ENCODE assay signal across 20 mouse cellular contexts in the genomic region with DNA sequence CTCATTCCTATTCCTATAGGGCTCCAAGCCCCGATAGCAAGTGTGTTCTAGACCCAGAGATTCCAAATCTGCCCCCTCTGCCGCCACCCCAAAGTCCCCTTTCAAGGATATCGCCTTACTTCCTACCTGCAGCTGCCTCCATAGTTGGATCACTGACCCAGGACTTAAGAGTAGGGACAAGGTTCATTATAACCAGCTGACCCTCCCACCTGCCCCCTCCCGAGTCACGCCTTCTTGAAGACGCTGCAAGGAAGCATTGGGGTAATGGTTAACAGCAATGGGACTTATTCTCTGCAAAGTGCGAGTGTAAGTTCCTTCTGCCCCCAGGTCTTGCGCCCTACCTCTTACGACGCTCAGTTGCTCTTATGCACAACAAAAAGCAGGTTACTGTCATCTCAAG. TPM values are rescaled to one million over a fixed set of nuclear protein-coding genes. Genes with fewer than 3 reads are reported as not detected.
A peak's percentile ranks its signal among the peaks of the same experiment; 100 is the strongest.
DNase-seq lines count a peak whose midpoint lies in the region; ATAC-seq and TF ChIP-seq lines count a peak whose summit lies in the region.
"Had no signal": no experiment of that assay in that cellular context is flagged by ENCODE, and none has a peak within 500 bp of the region (broad histone marks: within the 10 kb centered on the region; RNA-seq: fewer than 3 reads in every experiment).

Gene Pdzd3 (minus strand): TSS at position 158 of the 400 bp plus-strand sequence.

- peak; percentile 52; the same call in 1 of the 2 replicates for TF ChIP-seq POLR2A in small intestine, adult 2 months (IDR thresholded peaks at IDR 0.05; ENCODE audit: low read depth, low read length)

- no peaks in the 10 kb centered on the region for H3K9me3 ChIP-seq in forebrain, postnatal 0 days (ENCODE audit: low read length)
- H3K9me3 ChIP-seq in forebrain, embryonic 14.5 days (replicated peaks; ENCODE audit: control insufficient read depth, low read length) = no peaks in the 10 kb centered on the region
- H3K9me3 ChIP-seq in neural tube, embryonic 15.5 days (replicated peaks) = no peaks in the 10 kb centered on the region
- H3K9me3 ChIP-seq in kidney, postnatal 0 days (replicated peaks; ENCODE audit: low read length) = no peaks in the 10 kb centered on the region
- no peaks in the 10 kb centered on the region for H3K9me3 ChIP-seq in midbrain, embryonic 11.5 days (ENCODE audit: control insufficient read depth, low read length)
- H3K9me3 ChIP-seq: embryonic facial prominence, embryonic 10.5 days; limb, embryonic 12.5 days had no signal

- peaks cover 12% of the 10 kb centered on the region for H3K4me1 ChIP-seq in forebrain, postnatal 0 days (ENCODE audit: insufficient read depth)
- peaks cover 28% of the 10 kb centered on the region for H3K4me1 ChIP-seq in forebrain, embryonic 14.5 days (ENCODE audit: control insufficient read depth, insufficient read depth, low read length)
- peaks cover 43% of the 10 kb centered on the region for H3K4me1 ChIP-seq in neural tube, embryonic 15.5 days
- H3K4me1 ChIP-seq in kidney, postnatal 0 days (replicated peaks; ENCODE audit: insufficient read depth, low read length) = peaks cover 12% of the 10 kb centered on the region
- H3K4me1 ChIP-seq in small intestine, adult 2 months (ENCODE audit: control insufficient read depth, insufficient read depth, insufficient read length, low read length) = peaks cover 27% of the 10 kb centered on the region
- H3K4me1 ChIP-seq in midbrain, embryonic 11.5 days (ENCODE audit: control insufficient read depth, insufficient read depth, low read length) = peaks cover 20% of the 10 kb centered on the region

- no peaks in the 10 kb centered on the region for H3K27me3 ChIP-seq in forebrain, postnatal 0 days (ENCODE audit: insufficient read depth, low read length)
- H3K27me3 ChIP-seq in forebrain, embryonic 14.5 days (replicated peaks; ENCODE audit: control insufficient read depth, insufficient read depth, low read length) = no peaks in the 10 kb centered on the region
- no peaks in the 10 kb centered on the region for H3K27me3 ChIP-seq in neural tube, embryonic 15.5 days (replicated peaks)
- no peaks in the 10 kb centered on the region for H3K27me3 ChIP-seq in kidney, postnatal 0 days (ENCODE audit: insufficient read depth, low read length)
- no peaks in the 10 kb centered on the region for H3K27me3 ChIP-seq in small intestine, adult 2 months (ENCODE audit: control insufficient read depth, insufficient read depth, low read length)
- no peaks in the 10 kb centered on the region; the same call in 1 of the 2 replicates for H3K27me3 ChIP-seq in midbrain, embryonic 11.5 days (ENCODE audit: control insufficient read depth, insufficient read depth, low read length)

- 0 out of 2 replicates have a peak within 1 kb of the TSS, but pooled peaks have one; percentile 29 for H3K27ac ChIP-seq in forebrain, postnatal 0 days (ENCODE audit: low read depth, low read length)
- no peak within 1 kb of the TSS for H3K27ac ChIP-seq in forebrain, embryonic 14.5 days (ENCODE audit: low read depth, low read length)
- 0 out of 2 replicates have a peak within 1 kb of the TSS, but pooled peaks have one; percentile 3 for H3K27ac ChIP-seq in neural tube, embryonic 15.5 days (replicated peaks)
- H3K27ac ChIP-seq in kidney, postnatal 0 days = 0 out of 2 replicates have a peak within 1 kb of the TSS, but pooled peaks have one; percentile 36
- H3K27ac ChIP-seq in small intestine, adult 2 months (ENCODE audit: insufficient read depth, low read depth, low read length) = peak within 1 kb of the TSS; percentile 75
- H3K27ac ChIP-seq in midbrain, embryonic 11.5 days (ENCODE audit: low read depth, low read length) = no peak within 1 kb of the TSS
- H3K27ac ChIP-seq: embryonic facial prominence, embryonic 10.5 days; hindbrain, postnatal 0 days; limb, embryonic 12.5 days; liver, embryonic 14.5 days had no signal

- H3K9ac ChIP-seq in forebrain, postnatal 0 days = no peak within 1 kb of the TSS
- no peak within 1 kb of the TSS for H3K9ac ChIP-seq in forebrain, embryonic 14.5 days (ENCODE audit: low read length)
- H3K9ac ChIP-seq in neural tube, embryonic 15.5 days (replicated peaks) = no peak within 1 kb of the TSS
- H3K9ac ChIP-seq in kidney, postnatal 0 days (ENCODE audit: low read depth, low read length) = no peak within 1 kb of the TSS
- H3K9ac ChIP-seq in midbrain, embryonic 11.5 days (ENCODE audit: low read length) = no peak within 1 kb of the TSS
- H3K9ac ChIP-seq: limb, embryonic 12.5 days; liver, embryonic 14.5 days had no signal

- H3K36me3 ChIP-seq in forebrain, postnatal 0 days (ENCODE audit: insufficient read depth) = no peaks in the 10 kb centered on the region; the same call in 1 of the 2 replicates
- H3K36me3 ChIP-seq in forebrain, embryonic 14.5 days (ENCODE audit: control insufficient read depth, insufficient read depth, low read length) = no peaks in the 10 kb centered on the region
- H3K36me3 ChIP-seq in neural tube, embryonic 15.5 days = no peaks in the 10 kb centered on the region
- no peaks in the 10 kb centered on the region for H3K36me3 ChIP-seq in kidney, postnatal 0 days (ENCODE audit: insufficient read depth, low read length)
- H3K36me3 ChIP-seq in small intestine, adult 2 months (ENCODE audit: control insufficient read depth, insufficient read depth, low read length) = peaks cover 18% of the 10 kb centered on the region
- no peaks in the 10 kb centered on the region for H3K36me3 ChIP-seq in midbrain, embryonic 11.5 days (ENCODE audit: control insufficient read depth, insufficient read depth, low read length)
- H3K36me3 ChIP-seq: embryonic facial prominence, embryonic 10.5 days; limb, embryonic 12.5 days had no signal

- H3K4me2 ChIP-seq in forebrain, postnatal 0 days (ENCODE audit: low read depth) = no peak within 1 kb of the TSS
- no peak within 1 kb of the TSS for H3K4me2 ChIP-seq in forebrain, embryonic 14.5 days (ENCODE audit: low read length)
- H3K4me2 ChIP-seq in neural tube, embryonic 15.5 days = no peak within 1 kb of the TSS
- peak within 1 kb of the TSS; percentile 26 for H3K4me2 ChIP-seq in kidney, postnatal 0 days (ENCODE audit: low read length)
- no peak within 1 kb of the TSS for H3K4me2 ChIP-seq in midbrain, embryonic 11.5 days

- no peak for ATAC-seq in forebrain, postnatal 0 days
- no peak for ATAC-seq in forebrain, embryonic 14.5 days
- no peak for ATAC-seq in neural tube, embryonic 15.5 days (ENCODE audit: low FRiP score)
- peak; percentile 67 for ATAC-seq in kidney, postnatal 0 days (replicated peaks; ENCODE audit: low FRiP score, low read depth)
- ATAC-seq in midbrain, embryonic 11.5 days (ENCODE audit: low FRiP score) = no peak
- ATAC-seq: lung, postnatal 0 days had no signal

- WGBS in forebrain, postnatal 0 days = 89% methylated on average over 10 of the region's 10 CpGs
- 91% methylated on average over 10 of the region's 10 CpGs for WGBS in forebrain, embryonic 14.5 days
- 81% methylated on average over 10 of the region's 10 CpGs for WGBS in neural tube, embryonic 15.5 days
- WGBS in kidney, postnatal 0 days = 56% methylated on average over 10 of the region's 10 CpGs
- WGBS in small intestine, adult 2 months = 28% methylated on average over 10 of the region's 10 CpGs
- 81% methylated on average over 10 of the region's 10 CpGs for WGBS in midbrain, embryonic 11.5 days

- DNase-seq in forebrain, postnatal 0 days = no peak
- DNase-seq in forebrain, embryonic 14.5 days (ENCODE audit: low spot score) = no peak
- DNase-seq in neural tube, embryonic 10.5 days (ENCODE audit: extremely low spot score, low spot score) = no peak
- DNase-seq in kidney, postnatal 0 days (ENCODE audit: low spot score) = peak; percentile 27
- DNase-seq in testis, postnatal 10 days (ENCODE audit: low spot score) = no peak
- no peak for DNase-seq in midbrain, embryonic 11.5 days (ENCODE audit: low spot score, missing footprints)
- DNase-seq: adrenal gland, postnatal 10 days; cerebellum, adult 18-20 months; cerebellum, postnatal 36 days; gastrocnemius, postnatal 10 days; right cerebral cortex, postnatal 14 days had no signal

- no peak within 1 kb of the TSS for H3K4me3 ChIP-seq in forebrain, postnatal 0 days (ENCODE audit: low read depth, low read length)
- H3K4me3 ChIP-seq in forebrain, embryonic 14.5 days (ENCODE audit: low read depth, low read length) = no peak within 1 kb of the TSS
- no peak within 1 kb of the TSS for H3K4me3 ChIP-seq in neural tube, embryonic 15.5 days (replicated peaks)
- no peak within 1 kb of the TSS; the same call in 1 of the 2 replicates for H3K4me3 ChIP-seq in kidney, postnatal 0 days (replicated peaks; ENCODE audit: low read depth, low read length)
- H3K4me3 ChIP-seq in small intestine, adult 2 months (ENCODE audit: low read depth, low read length) = peak within 1 kb of the TSS; percentile 68
- H3K4me3 ChIP-seq in midbrain, embryonic 11.5 days (ENCODE audit: low read depth, low read length) = no peak within 1 kb of the TSS
- H3K4me3 ChIP-seq: erythroblast, embryonic 14.5 days; limb, embryonic 12.5 days had no signal

- no peak for TF ChIP-seq CTCF in forebrain, postnatal 0 days (IDR thresholded peaks at IDR 0.05; ENCODE audit: low read depth)
- TF ChIP-seq CTCF in kidney, postnatal 0 days (IDR thresholded peaks at IDR 0.05; ENCODE audit: low read depth) = no peak
- TF ChIP-seq CTCF in small intestine, adult 2 months (IDR thresholded peaks at IDR 0.05; ENCODE audit: extremely low read depth, insufficient read length, insufficient replicate concordance, low read depth, low read length) = no peak

RNA-seq across cellular contexts. Expression of gene Pdzd3, which starts in this region (rescaled TPM):
- total RNA-seq in forebrain, postnatal 0 days (2014; rRNA removed) = 0.33 and 1.0 TPM in 2 replicates
- polyA plus RNA-seq in forebrain, postnatal 0 days (2015; fragmentation: Nextera tagmentation; extraction: Ambion mirVana) = 0.43 and 1.0 TPM in 2 replicates
- 0.32 and 0.52 TPM in 2 replicates for polyA plus RNA-seq in forebrain, embryonic 14.5 days (2014; fragmentation: Nextera tagmentation; extraction: Ambion mirVana)
- polyA plus RNA-seq in neural tube, embryonic 15.5 days (2015; fragmentation: Nextera tagmentation; extraction: Ambion mirVana) = 0.61 and 0.65 TPM in 2 replicates
- polyA plus RNA-seq in kidney, postnatal 0 days (2015; fragmentation: Nextera tagmentation; extraction: Ambion mirVana) = 16.0 and 16.7 TPM in 2 replicates
- polyA plus RNA-seq in small intestine, adult 2 months (2012; rRNA removed) = 9.9 and 23.6 TPM in 2 replicates
- 0.23 TPM in 1 of 2 replicates, not detected in the other for polyA plus RNA-seq in midbrain, embryonic 11.5 days (2014; fragmentation: Nextera tagmentation; extraction: Ambion mirVana)
- polyA plus RNA-seq: embryonic facial prominence, embryonic 10.5 days; erythroblast, embryonic 14.5 days; limb, embryonic 12.5 days; neural tube, embryonic 11.5 days had no signal

Comparison
In these comparisons a context has a peak if more than half of its experiments do, and no peak if none do; other contexts are left out.
1. H3K27ac ChIP-seq: peak in forebrain, postnatal 0 days (single experiment), neural tube, embryonic 15.5 days (single experiment), kidney, postnatal 0 days (single experiment) and small intestine, adult 2 months (single experiment); none in forebrain, embryonic 14.5 days (single experiment) and midbrain, embryonic 11.5 days (single experiment).